Mouse (Mus musculus) hindbrain, embryonic 16.5 days (tissue): ENCODE results near the gene Stat1. TPM values are rescaled to one million over a fixed set of nuclear protein-coding genes. Genes with fewer than 3 reads are reported as not detected.

ENCODE experiments used
- ATAC-seq: fragments of 200-750 bp; cut with Nextera tagmentation; 2 replicates; pipeline ENCODE4 v1.8.0; 2017; ENCODE audit warnings: moderate TSS enrichment, moderate library complexity
- H3K27ac ChIP-seq: fragments of 300-500 bp; sonication (generic); 2 replicates; pipeline ENCODE4 v1.5.1; 2014; ENCODE audit warnings: low read depth, mild to moderate bottlenecking, control low read depth, low read length, moderate library complexity
- H3K27me3 ChIP-seq: fragments of 300-500 bp; sonication (generic); replicated peaks from 2 replicates; pipeline ENCODE4 v1.6.1; 2014; ENCODE audit warnings: low read length; ENCODE audit not compliant: control insufficient read depth, insufficient read depth
- H3K36me3 ChIP-seq: fragments of 300-500 bp; sonication (generic); 2 replicates; pipeline ENCODE4 v1.6.1; 2014; ENCODE audit warnings: mild to moderate bottlenecking, low read length, moderate library complexity, mixed read lengths; ENCODE audit not compliant: control insufficient read depth, insufficient read depth
- H3K4me1 ChIP-seq: fragments of 300-500 bp; sonication (generic); 2 replicates; pipeline ENCODE4 v1.6.1; 2014; ENCODE audit warnings: low read depth, low read length; ENCODE audit not compliant: control insufficient read depth, insufficient read depth
- H3K4me2 ChIP-seq: fragments of 300-500 bp; sonication (generic); 2 replicates; pipeline ENCODE4 v1.6.1; 2014; ENCODE audit warnings: mild to moderate bottlenecking, low read length, control low read depth, moderate library complexity
- H3K4me3 ChIP-seq: fragments of 300-500 bp; sonication (generic); 2 replicates; pipeline ENCODE4 v1.5.1; 2014; ENCODE audit warnings: mild to moderate bottlenecking, low read length, control low read depth, moderate library complexity
- H3K9ac ChIP-seq: fragments of 300-500 bp; sonication (generic); 2 replicates; pipeline ENCODE4 v1.6.1; 2014; ENCODE audit warnings: low read depth, mild to moderate bottlenecking, control low read depth, low read length, moderate library complexity
- H3K9me3 ChIP-seq: fragments of 300-500 bp; sonication (generic); 2 replicates; pipeline ENCODE4 v1.6.1; 2014; ENCODE audit warnings: mild to moderate bottlenecking, low read length, moderate library complexity; ENCODE audit not compliant: control insufficient read depth
- WGBS: fragments of 180-500 bp; shearing (Covaris S2); extraction: QIAGEN DNeasy Blood & Tissue Kit; methylation state at CpG from one replicate; pipeline ENCODE4 v1.1.7; 2014; 5-methylcytosine and 5-hydroxymethylcytosine counted together
- polyA plus RNA-seq: library from polyadenylated mRNA; unstranded; fragments of >200 nt; fragmentation: Nextera tagmentation; extraction: Ambion mirVana; gene quantifications from 2 replicates; pipeline ENCODE4 v1.2.1, GENCODE M21; 2015

Gene Stat1
- polyA plus RNA-seq, 1 experiment from 2014 or later = 13.8 TPM

- WGBS = 87% methylated on average over 5 of the region's 5 CpGs
- Histone ChIP-seq H3K9ac (no peak overlapping the region), H3K9me3 (no peaks in the 10 kb centered on the region), H3K36me3 (no peaks in the 10 kb centered on the region), H3K27ac (no peak overlapping the region), H3K4me1 (no peaks in the 10 kb centered on the region; the same call in 1 of the 2 replicates), H3K4me2 (no peak overlapping the region), H3K27me3 (no peaks in the 10 kb centered on the region), H3K4me3 (no peak overlapping the region)
- no peak for ATAC-seq
Measured at GRCm38 (mm10) chr1:52151166-52151565, 31.9 kb downstream of the Stat1 start.

- H3K36me3 ChIP-seq = no peaks in the 10 kb centered on the region
- no peak overlapping the region for H3K27ac ChIP-seq
- no peak for ATAC-seq
- no peaks in the 10 kb centered on the region for H3K9me3 ChIP-seq
- no peak overlapping the region for H3K4me3 ChIP-seq
- WGBS = 63% methylated on average over 13 of the region's 13 CpGs
- no peaks in the 10 kb centered on the region for H3K27me3 ChIP-seq
- H3K4me1 ChIP-seq = no peaks in the 10 kb centered on the region; the same call in 1 of the 2 replicates
- no peak overlapping the region for H3K9ac ChIP-seq
- no peak overlapping the region for H3K4me2 ChIP-seq
Measured at GRCm38 (mm10) chr1:52152369-52152768, 33.1 kb downstream of the Stat1 start.

GRCm38 (mm10) chr1:52152936-52153335 lies 33.7 kb downstream of the Stat1 start:
- no peak overlapping the region for H3K4me2 ChIP-seq
- H3K9ac ChIP-seq = no peak overlapping the region
- peaks cover 2% of the 10 kb centered on the region; the same call in 1 of the 2 replicates for H3K36me3 ChIP-seq
- 40% methylated on average over 3 of the region's 3 CpGs for WGBS
- no peak overlapping the region for H3K4me3 ChIP-seq
- no peaks in the 10 kb centered on the region for H3K9me3 ChIP-seq
- H3K4me1 ChIP-seq = no peaks in the 10 kb centered on the region; the same call in 1 of the 2 replicates
- ATAC-seq = no peak
- no peaks in the 10 kb centered on the region for H3K27me3 ChIP-seq
- no peak overlapping the region for H3K27ac ChIP-seq

GRCm38 (mm10) chr1:52154890-52155289 lies 35.6 kb downstream of the Stat1 start:
- Histone ChIP-seq H3K36me3 (peaks cover 2% of the 10 kb centered on the region; the same call in 1 of the 2 replicates), H3K4me3 (no peak overlapping the region), H3K4me2 (no peak overlapping the region), H3K9ac (no peak overlapping the region), H3K4me1 (no peaks in the 10 kb centered on the region; the same call in 1 of the 2 replicates), H3K27me3 (no peaks in the 10 kb centered on the region), H3K27ac (no peak overlapping the region), H3K9me3 (no peaks in the 10 kb centered on the region)
- ATAC-seq = no peak
- 86% methylated on average over 8 of the region's 8 CpGs for WGBS

GRCm38 (mm10) chr1:52156351-52156750 lies 37.1 kb downstream of the Stat1 start:
- no peak for ATAC-seq
- Histone ChIP-seq H3K4me3 (no peak overlapping the region), H3K9me3 (no peaks in the 10 kb centered on the region), H3K27ac (no peak overlapping the region), H3K36me3 (peaks cover 2% of the 10 kb centered on the region; the same call in 1 of the 2 replicates), H3K9ac (no peak overlapping the region), H3K4me2 (no peak overlapping the region), H3K27me3 (no peaks in the 10 kb centered on the region), H3K4me1 (no peaks in the 10 kb centered on the region)
- 93% methylated on average over 10 of the region's 10 CpGs for WGBS

GRCm38 (mm10) chr1:52158040-52158439 lies 38.8 kb downstream of the Stat1 start:
- Histone ChIP-seq H3K4me1 (no peaks in the 10 kb centered on the region), H3K4me2 (no peak overlapping the region), H3K36me3 (peaks cover 2% of the 10 kb centered on the region; the same call in 1 of the 2 replicates), H3K27me3 (no peaks in the 10 kb centered on the region), H3K9ac (no peak overlapping the region), H3K27ac (no peak overlapping the region), H3K4me3 (no peak overlapping the region), H3K9me3 (no peaks in the 10 kb centered on the region)
- 98% methylated on average over 2 of the region's 2 CpGs for WGBS
- no peak for ATAC-seq

- no peak overlapping the region for H3K9ac ChIP-seq
- no peaks in the 10 kb centered on the region for H3K9me3 ChIP-seq
- no peak overlapping the region for H3K4me3 ChIP-seq
- H3K27me3 ChIP-seq = no peaks in the 10 kb centered on the region
- ATAC-seq = no peak
- no peak overlapping the region for H3K27ac ChIP-seq
- no peak overlapping the region for H3K4me2 ChIP-seq
- 84% methylated on average over 17 of the region's 17 CpGs for WGBS
- peaks cover 2% of the 10 kb centered on the region; the same call in 1 of the 2 replicates for H3K36me3 ChIP-seq
- no peaks in the 10 kb centered on the region for H3K4me1 ChIP-seq
Measured at GRCm38 (mm10) chr1:52158490-52159381, 39.5 kb downstream of the Stat1 start.

GRCm38 (mm10) chr1:52161151-52161550 lies 41.9 kb downstream of the Stat1 start:
- no peak overlapping the region for H3K27ac ChIP-seq
- H3K27me3 ChIP-seq = no peaks in the 10 kb centered on the region
- H3K36me3 ChIP-seq = peaks cover 2% of the 10 kb centered on the region; the same call in 1 of the 2 replicates
- no peak overlapping the region for H3K4me3 ChIP-seq
- no peak overlapping the region for H3K9ac ChIP-seq
- H3K9me3 ChIP-seq = no peaks in the 10 kb centered on the region
- ATAC-seq = no peak
- 91% methylated on average over 8 of the region's 8 CpGs for WGBS
- no peaks in the 10 kb centered on the region for H3K4me1 ChIP-seq
- H3K4me2 ChIP-seq = no peak overlapping the region

GRCm38 (mm10) chr1:52163707-52164457 lies 44.6 kb downstream of the Stat1 start:
- Histone ChIP-seq H3K36me3 (no peaks in the 10 kb centered on the region; the same call in 1 of the 2 replicates), H3K27me3 (no peaks in the 10 kb centered on the region), H3K27ac (no peak overlapping the region), H3K9me3 (no peaks in the 10 kb centered on the region), H3K9ac (no peak overlapping the region), H3K4me3 (no peak overlapping the region), H3K4me2 (no peak overlapping the region), H3K4me1 (no peaks in the 10 kb centered on the region)
- ATAC-seq = no peak
- 91% methylated on average over 5 of the region's 5 CpGs for WGBS
